Mouse (Mus musculus) midbrain, embryonic 13.5 days (tissue): ENCODE results near the gene Ntng1. TPM values are rescaled to one million over a fixed set of nuclear protein-coding genes. Genes with fewer than 3 reads are reported as not detected.
A peak's percentile ranks its signal among the peaks of the same experiment; 100 is the strongest.
"Not testable (repeated sequence)": the region's sequence is repeated elsewhere in the genome, so short reads cannot be mapped to it uniquely, and the experiment has no call there.

Experiments
- ATAC-seq: fragments of 200-750 bp; cut with Nextera tagmentation; 2 replicates; pipeline ENCODE4 v1.8.0; 2017; ENCODE audit warnings: mild to moderate bottlenecking, moderate TSS enrichment, moderate library complexity
- H3K27ac ChIP-seq: fragments of 300-500 bp; sonication (generic); 2 replicates; pipeline ENCODE4 v1.5.1; 2015; ENCODE audit warnings: inconsistent platforms, mild to moderate bottlenecking, moderate library complexity
- H3K27me3 ChIP-seq: fragments of 300-500 bp; sonication (generic); 2 replicates; pipeline ENCODE4 v1.6.1; 2015; ENCODE audit warnings: mild to moderate bottlenecking, inconsistent platforms
- H3K36me3 ChIP-seq: fragments of 300-500 bp; sonication (generic); 2 replicates; pipeline ENCODE4 v1.6.1; 2015; ENCODE audit warnings: mild to moderate bottlenecking, inconsistent platforms
- H3K4me1 ChIP-seq: fragments of 300-500 bp; sonication (generic); replicated peaks from 2 replicates; pipeline ENCODE4 v1.6.1; 2015; ENCODE audit warnings: inconsistent platforms
- H3K4me2 ChIP-seq: fragments of 300-500 bp; sonication (generic); replicated peaks from 2 replicates; pipeline ENCODE4 v1.6.1; 2015; ENCODE audit warnings: moderate library complexity, mild to moderate bottlenecking, inconsistent platforms
- H3K4me3 ChIP-seq: fragments of 300-500 bp; sonication (generic); replicated peaks from 2 replicates; pipeline ENCODE4 v1.5.1; 2015; ENCODE audit warnings: mild to moderate bottlenecking, inconsistent platforms
- H3K9ac ChIP-seq: fragments of 300-500 bp; sonication (generic); replicated peaks from 2 replicates; pipeline ENCODE4 v1.6.1; 2015; ENCODE audit warnings: mild to moderate bottlenecking, inconsistent platforms
- H3K9me3 ChIP-seq: fragments of 300-500 bp; sonication (generic); 2 replicates; pipeline ENCODE4 v1.6.1; 2016; ENCODE audit warnings: mild to moderate bottlenecking, inconsistent platforms
- WGBS: fragments of 180-500 bp; shearing (Covaris S2); methylation state at CpG from one replicate; pipeline ENCODE4 v1.1.7; 2015; 5-methylcytosine and 5-hydroxymethylcytosine counted together
- polyA plus RNA-seq: library from polyadenylated mRNA; unstranded; fragments of >200 nt; fragmentation: Nextera tagmentation; extraction: Ambion mirVana; gene quantifications from 2 replicates; pipeline ENCODE4 v1.2.1, GENCODE M21; 2015

The Ntng1 gene
- polyA plus RNA-seq, 1 experiment from 2014 or later, result 22.4 TPM

- H3K4me3 ChIP-seq, result no peak overlapping the region
- no peak overlapping the region for H3K27ac ChIP-seq
- H3K36me3 ChIP-seq, result no peaks in the 10 kb centered on the region
- WGBS, result 81% methylated on average over 4 of the region's 4 CpGs
- ATAC-seq, result no peak
- no peaks in the 10 kb centered on the region for H3K27me3 ChIP-seq
- H3K9ac ChIP-seq, result no peak overlapping the region
- H3K9me3 ChIP-seq, result no peaks in the 10 kb centered on the region
- peaks cover 4% of the 10 kb centered on the region; the same call in 1 of the 2 replicates for H3K4me1 ChIP-seq
- H3K4me2 ChIP-seq, result no peak overlapping the region
These were observed 378.7 kb downstream of the Ntng1 start for GRCm38 (mm10) chr3:109765141-109765540.

- ATAC-seq, result no peak
- Histone ChIP-seq H3K4me1 (no peaks in the 10 kb centered on the region), H3K9me3 (no peaks in the 10 kb centered on the region), H3K27ac (no peak overlapping the region), H3K9ac (no peak overlapping the region), H3K4me3 (no peak overlapping the region), H3K4me2 (no peak overlapping the region), H3K36me3 (no peaks in the 10 kb centered on the region), H3K27me3 (no peaks in the 10 kb centered on the region)
- WGBS, result 71% methylated on average over 2 of the region's 2 CpGs
These were observed 387.4 kb downstream of the Ntng1 start for GRCm38 (mm10) chr3:109756426-109756825.

- H3K4me1 ChIP-seq, H3K9ac ChIP-seq, H3K4me2 ChIP-seq, H3K27ac ChIP-seq, H3K4me3 ChIP-seq, H3K36me3 ChIP-seq, ATAC-seq, H3K27me3 ChIP-seq, H3K9me3 ChIP-seq: not testable (repeated sequence)
- WGBS, result 73% methylated on average over 3 of the region's 3 CpGs
These were observed 396.2 kb downstream of the Ntng1 start for GRCm38 (mm10) chr3:109747593-109747992.

- Histone ChIP-seq H3K27ac (no peak overlapping the region), H3K4me1 (0 out of 2 replicates have a peak, but pooled peaks cover 5% of the 10 kb centered on the region), H3K36me3 (no peaks in the 10 kb centered on the region), H3K4me2 (no peak overlapping the region), H3K9ac (no peak overlapping the region), H3K9me3 (no peaks in the 10 kb centered on the region), H3K27me3 (no peaks in the 10 kb centered on the region), H3K4me3 (no peak overlapping the region)
- ATAC-seq, result no peak
- 25% methylated on average over 2 of the region's 2 CpGs for WGBS
These were observed 403.2 kb downstream of the Ntng1 start for GRCm38 (mm10) chr3:109740466-109741102.

- Histone ChIP-seq H3K4me3 (no peak overlapping the region), H3K36me3 (no peaks in the 10 kb centered on the region), H3K27ac (peak overlapping the region; percentile 81), H3K4me1 (peaks cover 23% of the 10 kb centered on the region), H3K27me3 (no peaks in the 10 kb centered on the region), H3K9ac (no peak overlapping the region), H3K4me2 (no peak overlapping the region), H3K9me3 (no peaks in the 10 kb centered on the region)
- 44% methylated on average over 10 of the region's 10 CpGs for WGBS
- ATAC-seq, result peak; percentile 90
These were observed 411.3 kb downstream of the Ntng1 start for GRCm38 (mm10) chr3:109732327-109733182.

GRCm38 (mm10) chr3:109731592-109732230, 412.1 kb downstream of the Ntng1 start:
- no peak overlapping the region for H3K4me2 ChIP-seq
- no peak overlapping the region for H3K4me3 ChIP-seq
- peak overlapping the region; percentile 81 for H3K27ac ChIP-seq
- peak; percentile 78 for ATAC-seq
- no peaks in the 10 kb centered on the region for H3K36me3 ChIP-seq
- no peak overlapping the region for H3K9ac ChIP-seq
- no peaks in the 10 kb centered on the region for H3K27me3 ChIP-seq
- H3K4me1 ChIP-seq, result peaks cover 23% of the 10 kb centered on the region
- no peaks in the 10 kb centered on the region for H3K9me3 ChIP-seq
- WGBS, result 20% methylated on average over 5 of the region's 5 CpGs

Other genes starting within 250 kb of the Ntng1 start
- 26.5 and 27.9 TPM in 2 replicates for gene Prmt6, start 107.0 kb upstream of the Ntng1 start, polyA plus RNA-seq